In the genomic region with DNA sequence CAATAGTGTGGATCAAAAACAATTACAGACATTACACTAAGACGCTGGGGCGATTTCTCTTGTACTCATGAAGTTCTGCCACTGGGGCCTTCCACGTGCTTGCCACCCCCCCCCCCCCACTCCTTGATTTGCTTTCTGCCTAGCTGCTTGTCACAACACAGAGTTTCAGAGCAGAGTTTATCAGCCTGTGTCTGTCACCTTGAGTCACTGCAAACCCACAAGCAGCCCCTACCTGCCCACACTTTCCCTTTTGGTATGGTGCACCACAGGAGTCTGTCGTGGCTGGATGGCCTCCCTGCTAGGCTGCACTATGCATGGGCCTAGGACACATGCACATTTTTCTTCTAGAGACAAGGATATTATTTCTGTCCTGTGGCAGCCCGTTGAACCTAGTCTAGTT, we compare ENCODE assay signal across 12 mouse cellular contexts. TPM values are rescaled to one million over a fixed set of nuclear protein-coding genes. Genes with fewer than 3 reads are reported as not detected.
DNase-seq lines count a peak whose midpoint lies in the region; ATAC-seq lines count a peak whose summit lies in the region.
"Had no signal": no experiment of that assay in that cellular context is flagged by ENCODE, and none has a peak within 500 bp of the region (broad histone marks: within the 10 kb centered on the region; RNA-seq: fewer than 3 reads in every experiment).

No protein-coding gene starts in this region.

- H3K9me3 ChIP-seq in kidney, embryonic 15.5 days (replicated peaks) = no peaks in the 10 kb centered on the region
- no peaks in the 10 kb centered on the region for H3K9me3 ChIP-seq in liver, embryonic 12.5 days (replicated peaks)
- H3K9me3 ChIP-seq in forebrain, embryonic 15.5 days = no peaks in the 10 kb centered on the region
- H3K9me3 ChIP-seq in midbrain, embryonic 11.5 days (ENCODE audit: control insufficient read depth, low read length) = no peaks in the 10 kb centered on the region

- DNase-seq in adrenal gland, adult 2 months = peak; percentile 38
- DNase-seq in adrenal gland, postnatal 36 days = no peak
- no peak for DNase-seq in kidney, postnatal 10 days
- no peak for DNase-seq in midbrain, embryonic 11.5 days (ENCODE audit: low spot score, missing footprints)
- DNase-seq: cerebellum, adult 11-12 months; thymus, postnatal 14 days had no signal

- 82% methylated on average over 5 of the region's 5 CpGs for WGBS in kidney, embryonic 15.5 days
- WGBS in liver, embryonic 12.5 days (ENCODE audit: insufficient replicate concordance) = 38% methylated on average over 5 of the region's 5 CpGs
- WGBS in forebrain, embryonic 15.5 days = 68% methylated on average over 5 of the region's 5 CpGs
- WGBS in midbrain, embryonic 11.5 days = 81% methylated on average over 5 of the region's 5 CpGs

- H3K4me2 ChIP-seq in kidney, embryonic 15.5 days = no peak overlapping the region
- H3K4me2 ChIP-seq in liver, embryonic 12.5 days = no peak overlapping the region
- H3K4me2 ChIP-seq in forebrain, embryonic 15.5 days (replicated peaks) = no peak overlapping the region
- H3K4me2 ChIP-seq in midbrain, embryonic 11.5 days = no peak overlapping the region

- H3K4me1 ChIP-seq in kidney, embryonic 15.5 days = peaks cover 30% of the 10 kb centered on the region
- H3K4me1 ChIP-seq in liver, embryonic 12.5 days = peaks cover 76% of the 10 kb centered on the region
- peaks cover 20% of the 10 kb centered on the region for H3K4me1 ChIP-seq in forebrain, embryonic 15.5 days
- H3K4me1 ChIP-seq in midbrain, embryonic 11.5 days (ENCODE audit: control insufficient read depth, insufficient read depth, low read length) = no peaks in the 10 kb centered on the region

- H3K9ac ChIP-seq in kidney, embryonic 15.5 days = no peak overlapping the region
- no peak overlapping the region for H3K9ac ChIP-seq in liver, embryonic 12.5 days
- H3K9ac ChIP-seq in forebrain, embryonic 15.5 days (replicated peaks) = no peak overlapping the region
- H3K9ac ChIP-seq in midbrain, embryonic 11.5 days (ENCODE audit: low read length) = no peak overlapping the region

- no peaks in the 10 kb centered on the region for H3K36me3 ChIP-seq in kidney, embryonic 15.5 days
- peaks cover 5% of the 10 kb centered on the region; the same call in 1 of the 2 replicates for H3K36me3 ChIP-seq in liver, embryonic 12.5 days
- H3K36me3 ChIP-seq in forebrain, embryonic 15.5 days = no peaks in the 10 kb centered on the region
- no peaks in the 10 kb centered on the region for H3K36me3 ChIP-seq in midbrain, embryonic 11.5 days (ENCODE audit: control insufficient read depth, insufficient read depth, low read length)

- 0 out of 2 replicates have a peak overlapping the region, but pooled peaks have one; percentile 5 for H3K27ac ChIP-seq in kidney, embryonic 15.5 days
- H3K27ac ChIP-seq in liver, embryonic 12.5 days = peak overlapping the region; percentile 43
- no peak overlapping the region for H3K27ac ChIP-seq in forebrain, embryonic 15.5 days (replicated peaks)
- H3K27ac ChIP-seq in midbrain, embryonic 11.5 days (ENCODE audit: low read depth, low read length) = no peak overlapping the region

- no peak for ATAC-seq in kidney, embryonic 15.5 days (replicated peaks; ENCODE audit: low FRiP score)
- peak; percentile 36 for ATAC-seq in common myeloid progenitor, adult 5-6 weeks (replicated peaks; ENCODE audit: low read depth, poor library complexity, severe bottlenecking)
- no peak for ATAC-seq in liver, embryonic 12.5 days
- no peak for ATAC-seq in forebrain, embryonic 15.5 days (replicated peaks)
- no peak for ATAC-seq in midbrain, embryonic 11.5 days (ENCODE audit: low FRiP score)

- H3K27me3 ChIP-seq in kidney, embryonic 15.5 days = no peaks in the 10 kb centered on the region
- no peaks in the 10 kb centered on the region for H3K27me3 ChIP-seq in liver, embryonic 12.5 days (replicated peaks)
- H3K27me3 ChIP-seq in forebrain, embryonic 15.5 days = no peaks in the 10 kb centered on the region
- no peaks in the 10 kb centered on the region for H3K27me3 ChIP-seq in midbrain, embryonic 11.5 days (ENCODE audit: control insufficient read depth, insufficient read depth, low read length)

- H3K4me3 ChIP-seq in kidney, embryonic 15.5 days (replicated peaks) = no peak overlapping the region
- H3K4me3 ChIP-seq in liver, embryonic 12.5 days = no peak overlapping the region
- no peak overlapping the region for H3K4me3 ChIP-seq in forebrain, embryonic 15.5 days
- H3K4me3 ChIP-seq in midbrain, embryonic 11.5 days (ENCODE audit: low read depth, low read length) = no peak overlapping the region
- H3K4me3 ChIP-seq: erythroblast, embryonic 14.5 days; myocyte had no signal

RNA-seq across cellular contexts. Expression of a gene that starts 31.5 kb away (rescaled TPM):
- total RNA-seq in adrenal gland, adult 2 months (2021) = 100 to 1,000 TPM; 116 to 121 TPM
- polyA plus RNA-seq in adrenal gland, adult 2 months (2012; rRNA removed) = 153 and 200 TPM in 2 replicates
- 100 to 1,000 TPM; 119 to 155 TPM for total RNA-seq in adrenal gland, postnatal 36 days (2021)
- polyA plus RNA-seq in kidney, embryonic 15.5 days (2015; fragmentation: Nextera tagmentation; extraction: Ambion mirVana) = 15.9 and 16.1 TPM in 2 replicates
- 29.5 and 36.4 TPM in 2 replicates for total RNA-seq in common myeloid progenitor, adult 5-6 weeks (2017)
- 33.8 TPM in 2 replicates for polyA plus RNA-seq in liver, embryonic 12.5 days (2016; fragmentation: Nextera tagmentation; extraction: Ambion mirVana)
- 26.3 and 65.4 TPM in 2 replicates for polyA plus RNA-seq in forebrain, embryonic 15.5 days (2015; fragmentation: Nextera tagmentation; extraction: Ambion mirVana)
- 25.8 and 33.4 TPM in 2 replicates for polyA plus RNA-seq in midbrain, embryonic 11.5 days (2014; fragmentation: Nextera tagmentation; extraction: Ambion mirVana)

Comparison
In these comparisons a context has a peak if more than half of its experiments do, and no peak if none do; other contexts are left out.
1. H3K27ac ChIP-seq: peak in kidney, embryonic 15.5 days (single experiment) and liver, embryonic 12.5 days (single experiment); none in forebrain, embryonic 15.5 days (single experiment) and midbrain, embryonic 11.5 days (single experiment).